Mouse (Mus musculus) ES-Bruce4 (cell line): ENCODE measurements around the gene Mgll. TPM values are rescaled to one million over a fixed set of nuclear protein-coding genes. Genes with fewer than 3 reads are reported as not detected.

ENCODE experiments used
- H3K27ac ChIP-seq: 2 replicates; pipeline ENCODE4 v1.5.1; 2012; ENCODE audit warnings: low read length, inconsistent platforms; ENCODE audit not compliant: insufficient read depth
- H3K27me3 ChIP-seq: 2 replicates; pipeline ENCODE4 v1.6.1; 2012; ENCODE audit warnings: mild to moderate bottlenecking, low read length, inconsistent platforms; ENCODE audit not compliant: control insufficient read depth, poor library complexity, insufficient read depth, severe bottlenecking
- H3K36me3 ChIP-seq: 2 replicates; pipeline ENCODE4 v1.6.1; 2012; ENCODE audit warnings: inconsistent platforms, mild to moderate bottlenecking, low read length, moderate library complexity; ENCODE audit not compliant: control insufficient read depth, poor library complexity, insufficient read depth, severe bottlenecking
- H3K4me1 ChIP-seq: one replicate; pipeline ENCODE4 v1.8.1; 2011; ENCODE audit warnings: low read length; ENCODE audit not compliant: control insufficient read depth, insufficient read depth
- H3K4me3 ChIP-seq: 2 replicates; pipeline ENCODE4 v1.5.1; 2011; ENCODE audit warnings: low read depth, mild to moderate bottlenecking, low read length
- H3K9ac ChIP-seq: 2 replicates; pipeline ENCODE4 v1.6.1; 2012; ENCODE audit warnings: low read depth, mild to moderate bottlenecking, inconsistent platforms; ENCODE audit not compliant: poor library complexity, severe bottlenecking
- H3K9me3 ChIP-seq: replicated peaks from 2 replicates; pipeline ENCODE4 v1.6.1; 2012; ENCODE audit warnings: mild to moderate bottlenecking, low read length, inconsistent platforms; ENCODE audit not compliant: control insufficient read depth, poor library complexity, insufficient read depth, severe bottlenecking
- CTCF ChIP-seq: IDR thresholded peaks from one replicate; pipeline ENCODE4 v1.8.1; 2011; ENCODE audit warnings: low read depth, low read length
- EP300 ChIP-seq: IDR thresholded peaks from 2 replicates; pipeline ENCODE4 v1.6.1; 2011; ENCODE audit warnings: low read depth, low read length; ENCODE audit not compliant: insufficient read depth
- POLR2A ChIP-seq: IDR thresholded peaks from one replicate; pipeline ENCODE4 v1.8.1; 2011; ENCODE audit warnings: low read length; ENCODE audit not compliant: insufficient read depth
- polyA plus RNA-seq: library from polyadenylated mRNA; stranded (reverse); fragments of >200 nt; gene quantifications from 2 replicates; pipeline ENCODE4 v1.2.4, GENCODE M21; 2011; ENCODE audit warnings: low read depth; ENCODE audit not compliant: missing spikeins, insufficient read depth, insufficient read length

Gene Mgll
- polyA plus RNA-seq, 1 experiment, result 3.4 TPM

DNA sequence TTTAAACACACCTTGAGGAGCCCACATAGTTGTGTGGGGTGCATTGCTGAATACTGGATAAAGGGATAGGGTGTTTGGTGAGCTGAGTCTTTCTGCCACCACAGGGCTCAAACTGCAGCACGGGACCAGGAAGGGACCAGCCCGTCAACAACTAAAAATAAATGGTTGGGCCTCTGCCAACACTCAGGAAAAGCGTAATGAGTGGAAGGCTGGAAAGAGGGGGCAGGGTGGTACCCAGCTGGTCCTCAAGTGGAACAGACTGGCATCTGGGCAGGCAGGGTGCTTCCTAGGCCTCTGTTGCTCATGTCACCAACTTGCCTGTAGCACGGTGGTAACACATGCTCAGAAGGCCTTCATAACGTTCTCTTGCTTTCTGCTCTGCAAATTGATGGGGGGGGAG is 61.1 kb downstream of the Mgll start:
- no peak overlapping the region for H3K27ac ChIP-seq
- no peaks in the 10 kb centered on the region for H3K4me1 ChIP-seq

GRCm38 (mm10) chr6:88785781-88786542 is 61.8 kb downstream of the Mgll start:
- H3K9ac ChIP-seq, result no peak overlapping the region
- H3K36me3 ChIP-seq, result no peaks in the 10 kb centered on the region
- no peaks in the 10 kb centered on the region for H3K9me3 ChIP-seq
- no peaks in the 10 kb centered on the region for H3K27me3 ChIP-seq
- TF ChIP-seq EP300 (no peak), POLR2A (no peak), CTCF (no peak)
- no peak overlapping the region for H3K27ac ChIP-seq
- no peak overlapping the region for H3K4me3 ChIP-seq
- no peaks in the 10 kb centered on the region for H3K4me1 ChIP-seq

More for the DNA sequence above, 61.1 kb downstream of the Mgll start:
- no peak overlapping the region for H3K4me3 ChIP-seq
- H3K36me3 ChIP-seq, result no peaks in the 10 kb centered on the region
- H3K27me3 ChIP-seq, result no peaks in the 10 kb centered on the region
- no peaks in the 10 kb centered on the region for H3K9me3 ChIP-seq
- H3K9ac ChIP-seq, result no peak overlapping the region
- TF ChIP-seq POLR2A, result no peak
- no peak for TF ChIP-seq EP300

DNA sequence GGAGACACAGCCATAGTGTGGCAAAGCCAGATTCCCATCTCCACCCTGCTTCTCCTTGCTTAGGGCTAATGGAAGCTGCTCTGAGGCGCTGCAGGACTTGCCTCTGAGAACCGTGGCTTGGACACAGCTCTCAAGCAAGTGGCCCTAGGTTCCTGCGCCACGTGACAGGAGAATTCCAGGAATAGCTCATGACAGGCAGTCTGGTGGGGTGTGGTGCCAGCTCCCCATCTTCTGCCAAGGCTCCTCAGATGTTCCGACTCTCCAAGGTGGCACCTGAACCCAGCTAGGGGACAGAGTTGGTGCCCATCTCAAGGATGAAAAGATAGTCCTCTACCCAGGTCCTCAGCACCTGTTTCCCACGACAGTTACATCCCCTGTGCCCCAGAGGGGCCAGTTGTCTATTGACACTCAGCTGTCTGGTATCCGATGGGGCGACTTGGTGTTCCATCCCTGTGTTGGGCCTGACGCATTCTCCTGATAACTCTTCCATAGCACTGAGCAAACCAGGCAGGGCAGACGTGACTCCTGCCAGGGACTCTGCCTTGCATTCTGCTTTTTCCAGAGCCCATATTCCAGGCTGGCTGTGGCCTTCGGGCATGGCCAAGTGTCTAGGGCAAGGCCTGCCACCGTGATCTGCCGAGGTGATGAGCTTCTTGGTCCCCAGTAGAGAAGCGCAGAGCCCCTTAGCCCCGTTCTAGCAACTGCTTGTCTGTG is 62.7 kb downstream of the Mgll start:
- Histone ChIP-seq H3K36me3 (no peaks in the 10 kb centered on the region), H3K4me3 (no peak overlapping the region), H3K9me3 (no peaks in the 10 kb centered on the region), H3K27me3 (no peaks in the 10 kb centered on the region), H3K27ac (no peak overlapping the region), H3K9ac (no peak overlapping the region), H3K4me1 (no peaks in the 10 kb centered on the region)
- TF ChIP-seq POLR2A (no peak), EP300 (no peak), CTCF (no peak)

- no peaks in the 10 kb centered on the region for H3K27me3 ChIP-seq
- TF ChIP-seq CTCF (no peak), EP300 (no peak), POLR2A (no peak)
- H3K4me1 ChIP-seq, result no peaks in the 10 kb centered on the region
- H3K4me3 ChIP-seq, result no peak overlapping the region
- no peaks in the 10 kb centered on the region for H3K36me3 ChIP-seq
- no peak overlapping the region for H3K27ac ChIP-seq
- no peaks in the 10 kb centered on the region for H3K9me3 ChIP-seq
- H3K9ac ChIP-seq, result no peak overlapping the region
These were observed 63.3 kb downstream of the Mgll start for GRCm38 (mm10) chr6:88787496-88787895.

DNA sequence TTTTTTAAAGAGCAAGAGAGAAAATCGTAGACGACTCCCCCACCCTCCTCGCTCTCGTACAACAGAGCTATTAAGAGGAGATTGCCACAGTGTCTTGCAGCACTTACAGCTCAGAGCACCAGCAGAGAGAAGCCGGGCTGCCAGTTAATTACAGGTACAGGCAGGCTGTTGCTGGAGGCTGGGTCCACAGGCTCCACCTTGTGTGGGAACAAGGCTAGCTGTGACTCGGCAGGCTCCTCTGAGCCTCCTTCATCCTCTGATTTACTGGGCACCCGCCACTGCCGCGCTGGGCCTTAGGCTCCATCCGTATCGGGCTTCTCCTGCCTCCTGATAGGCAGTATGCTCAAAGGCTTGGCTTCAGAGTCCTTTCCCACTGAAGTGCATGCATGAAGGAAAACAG is 64.0 kb downstream of the Mgll start:
- Histone ChIP-seq H3K4me1 (no peaks in the 10 kb centered on the region), H3K9me3 (no peaks in the 10 kb centered on the region), H3K36me3 (no peaks in the 10 kb centered on the region), H3K9ac (no peak overlapping the region), H3K4me3 (no peak overlapping the region), H3K27ac (no peak overlapping the region), H3K27me3 (no peaks in the 10 kb centered on the region)
- no peak for TF ChIP-seq EP300
- no peak for TF ChIP-seq POLR2A
- no peak for TF ChIP-seq CTCF

DNA sequence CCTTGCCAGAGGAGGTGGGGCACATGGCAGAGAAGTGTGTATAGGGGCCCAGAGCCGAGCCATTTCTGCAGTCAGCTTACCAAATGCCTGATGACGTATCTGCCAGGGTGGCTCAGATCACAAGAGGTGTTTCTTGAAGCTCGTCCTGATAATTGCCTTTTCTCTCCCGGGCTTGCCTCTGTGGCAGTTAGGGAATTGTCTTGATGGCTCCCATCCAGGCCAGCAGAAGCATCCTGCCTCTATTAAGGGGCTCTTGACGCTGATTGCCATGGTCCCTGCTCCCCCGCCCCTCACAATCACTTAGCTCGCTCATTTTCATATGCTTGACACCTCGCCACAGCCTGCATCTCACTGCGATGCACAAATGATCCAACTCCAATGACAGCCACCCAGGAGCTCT is 67.1 kb downstream of the Mgll start:
- H3K9ac ChIP-seq, result no peak overlapping the region
- H3K4me3 ChIP-seq, result no peak overlapping the region
- no peaks in the 10 kb centered on the region for H3K27me3 ChIP-seq
- no peaks in the 10 kb centered on the region for H3K36me3 ChIP-seq
- H3K9me3 ChIP-seq, result no peaks in the 10 kb centered on the region
- no peak overlapping the region for H3K27ac ChIP-seq
- TF ChIP-seq POLR2A, result no peak
- TF ChIP-seq CTCF, result no peak
- TF ChIP-seq EP300, result no peak
- H3K4me1 ChIP-seq, result no peaks in the 10 kb centered on the region
